Mouse (Mus musculus): Measurements from ENCODE around the gene Gm8271. TPM values are rescaled to one million over a fixed set of nuclear protein-coding genes. Genes with fewer than 3 reads are reported as not detected.
"Not testable (repeated sequence)": the region's sequence is repeated elsewhere in the genome, so short reads cannot be mapped to it uniquely, and the experiment has no call there.

Gene Gm8271
- polyA plus RNA-seq (2015; fragmentation: Nextera tagmentation; extraction: Ambion mirVana), result not detected in 2 replicates

GRCm38 (mm10) chr14:5185493-5185892 is at the start of gene Gm8271:
Gm8271 (plus strand) TSS chr14:5185793.
- WGBS, result no CpG with 5 or more reads among the region's 3 CpGs
- not testable (repeated sequence) for H3K4me1 ChIP-seq (replicated peaks); H3K36me3 ChIP-seq; H3K27ac ChIP-seq; H3K4me3 ChIP-seq (replicated peaks); H3K9ac ChIP-seq (replicated peaks); H3K27me3 ChIP-seq; H3K9me3 ChIP-seq; H3K4me2 ChIP-seq (replicated peaks); ATAC-seq

DNA sequence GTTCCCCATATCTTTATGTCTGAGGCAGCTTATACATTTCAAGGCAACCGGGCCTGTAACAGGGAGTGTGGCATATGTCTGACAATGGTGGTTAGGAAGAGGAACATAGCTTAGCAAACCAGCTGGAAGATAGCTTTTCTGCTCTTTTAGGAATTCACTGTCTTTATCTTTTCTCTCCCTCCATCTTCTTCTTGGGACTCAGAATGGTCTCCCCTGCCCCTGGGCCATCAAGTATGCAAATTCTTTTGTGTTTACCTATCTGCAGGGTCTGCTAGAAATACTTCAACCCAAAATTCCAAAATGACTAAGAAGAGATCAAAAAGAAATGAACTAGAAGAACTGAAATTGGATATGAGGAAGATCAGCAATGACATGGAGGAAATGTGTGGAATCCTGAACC is 21.4 kb upstream of the Gm8271 start, which contains the start of gene Gm3317:
Gene Gm3317 (plus strand): TSS at position 301 of the 400 bp plus-strand sequence.
- not testable (repeated sequence) for H3K4me2 ChIP-seq (replicated peaks); H3K9me3 ChIP-seq; H3K4me3 ChIP-seq (replicated peaks); ATAC-seq; H3K4me1 ChIP-seq (replicated peaks); H3K36me3 ChIP-seq; H3K27me3 ChIP-seq; H3K27ac ChIP-seq; H3K9ac ChIP-seq (replicated peaks)
- WGBS, result no CpG with 5 or more reads among the region's 1 CpGs

Other genes starting within 250 kb of the Gm8271 start
- gene Gm8297, start 201.9 kb upstream of the Gm8271 start, polyA plus RNA-seq (2015; fragmentation: Nextera tagmentation; extraction: Ambion mirVana), result not detected in 2 replicates
- not detected in 2 replicates for gene Gm3298, start 169.9 kb upstream of the Gm8271 start, polyA plus RNA-seq (2015; fragmentation: Nextera tagmentation; extraction: Ambion mirVana)
- not detected in 2 replicates for gene 4930555G01Rik, start 135.2 kb upstream of the Gm8271 start, polyA plus RNA-seq (2015; fragmentation: Nextera tagmentation; extraction: Ambion mirVana)
- 6.1 and 6.9 TPM in 2 replicates for gene Gm8281, start 114.8 kb upstream of the Gm8271 start, polyA plus RNA-seq (2015; fragmentation: Nextera tagmentation; extraction: Ambion mirVana)
- gene Gm8279, start 54.3 kb upstream of the Gm8271 start, polyA plus RNA-seq (2015; fragmentation: Nextera tagmentation; extraction: Ambion mirVana), result not detected in 2 replicates
- gene Gm3317, start 21.3 kb upstream of the Gm8271 start, polyA plus RNA-seq (2015; fragmentation: Nextera tagmentation; extraction: Ambion mirVana), result not detected in 2 replicates
- not detected in 2 replicates for gene Gm3526, start 74.8 kb downstream of the Gm8271 start, polyA plus RNA-seq (2015; fragmentation: Nextera tagmentation; extraction: Ambion mirVana)
- not detected in 2 replicates for gene Gm3542, start 149.1 kb downstream of the Gm8271 start, polyA plus RNA-seq (2015; fragmentation: Nextera tagmentation; extraction: Ambion mirVana)
- 1.3 and 2.0 TPM in 2 replicates for gene Gm3500, start 203.3 kb downstream of the Gm8271 start, polyA plus RNA-seq (2015; fragmentation: Nextera tagmentation; extraction: Ambion mirVana)

All from midbrain, embryonic 13.5 days (tissue).